Mouse (Mus musculus): ENCODE measurements around the gene Zfp663.

Gene Zfp663

DNA sequence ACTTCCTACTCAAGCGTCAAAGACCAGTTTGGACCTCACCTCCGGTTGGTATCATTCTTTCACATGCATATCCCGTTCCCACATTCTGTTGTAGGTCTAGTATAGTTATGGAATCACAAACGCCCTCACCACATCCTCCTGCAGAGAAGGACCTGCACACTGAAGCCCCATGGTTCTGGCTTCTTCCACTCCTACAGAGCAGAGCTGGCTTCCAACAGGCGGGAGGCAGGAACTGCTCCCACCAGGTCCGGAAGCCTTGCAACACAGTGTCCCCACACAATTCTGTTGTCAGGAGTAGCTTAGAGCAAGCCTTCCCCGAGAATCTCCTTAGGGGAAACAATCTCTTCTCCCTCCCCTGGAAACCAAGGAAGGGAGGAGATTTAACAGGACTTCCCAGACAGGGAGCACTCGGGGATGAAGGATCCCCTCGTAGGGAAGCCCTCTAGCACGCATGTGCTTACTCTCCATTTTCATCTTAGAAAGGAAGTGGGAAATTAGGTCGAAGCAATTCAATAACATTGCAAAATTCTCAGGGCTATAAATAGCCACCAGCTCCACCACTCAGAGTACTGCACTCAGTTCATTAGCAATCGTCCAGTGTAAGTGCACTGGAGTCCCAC is 47.9 kb downstream of the Zfp663 start:
- DNase-seq (ENCODE audit: low spot score), result no peak

DNA sequence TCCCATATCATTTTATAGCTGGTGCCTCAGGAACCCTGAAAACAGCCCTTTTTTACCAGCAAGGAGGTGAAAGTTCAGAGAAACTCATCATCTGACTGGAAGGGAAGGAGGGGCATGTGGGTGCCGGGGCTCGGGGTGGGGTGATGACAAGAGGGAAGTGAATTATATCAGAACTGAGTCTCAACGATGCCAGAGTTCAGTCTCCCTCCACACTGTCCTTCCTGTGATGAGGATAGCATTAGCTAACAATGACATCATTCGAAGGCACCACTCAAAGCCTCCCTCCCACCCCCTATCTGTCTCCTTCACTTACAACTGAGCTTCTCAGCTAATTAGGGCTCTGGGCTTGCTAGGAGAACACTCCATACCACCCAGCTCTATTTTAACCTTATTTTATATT is 49.0 kb downstream of the Zfp663 start:
- no peak for DNase-seq (ENCODE audit: low spot score)

DNA sequence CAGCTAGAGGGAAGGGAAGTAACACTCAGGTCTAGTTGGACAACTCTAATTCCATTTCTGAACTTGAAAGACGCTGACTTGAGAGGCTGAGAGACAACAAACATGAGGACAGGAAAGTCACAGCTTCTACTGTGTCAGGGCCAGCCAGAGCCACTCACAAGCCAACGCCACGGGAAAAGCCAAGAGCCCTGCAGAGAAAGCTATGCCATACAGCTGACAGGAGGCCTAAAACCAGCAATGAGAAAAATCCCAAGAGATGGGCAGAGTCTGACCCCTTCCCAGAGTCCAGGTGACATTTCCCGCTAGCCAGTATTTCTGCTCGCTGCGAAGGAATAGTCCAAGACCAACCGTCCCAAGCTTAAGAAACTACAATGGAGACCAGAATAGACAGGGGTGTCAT is 49.6 kb downstream of the Zfp663 start:
- no peak for DNase-seq (ENCODE audit: low spot score)

DNA sequence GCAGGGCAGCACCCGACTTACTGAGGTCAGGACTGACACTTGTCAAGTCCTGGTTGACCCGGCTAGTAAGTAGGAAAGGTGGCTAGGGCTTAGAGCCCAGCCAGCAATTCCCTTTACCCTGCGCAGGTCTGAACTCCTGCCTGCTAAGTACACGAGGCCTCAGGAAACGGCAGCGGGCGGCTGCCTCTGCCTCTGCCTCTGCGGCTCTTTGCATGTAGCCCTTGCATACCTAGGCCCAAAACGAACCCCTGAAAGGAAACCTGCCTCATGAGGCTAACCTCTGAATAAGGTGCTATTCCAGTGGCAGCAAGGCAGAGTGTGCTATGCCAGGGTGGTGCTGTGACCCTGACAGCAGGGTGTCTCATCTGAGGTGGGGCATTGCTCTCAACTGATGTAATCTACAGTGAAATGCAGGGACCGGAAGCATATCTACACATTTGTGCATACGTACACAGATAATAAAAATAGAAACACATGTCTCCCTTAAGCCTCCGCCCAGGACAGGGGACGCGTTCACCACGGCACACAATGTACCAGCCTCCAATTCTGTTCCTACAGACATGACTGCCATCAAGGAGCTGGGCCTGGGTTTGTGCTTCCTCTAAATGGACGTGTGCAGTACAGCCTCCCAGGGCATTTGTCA is 50.8 kb downstream of the Zfp663 start:
- no peak for DNase-seq (ENCODE audit: low spot score)

DNA sequence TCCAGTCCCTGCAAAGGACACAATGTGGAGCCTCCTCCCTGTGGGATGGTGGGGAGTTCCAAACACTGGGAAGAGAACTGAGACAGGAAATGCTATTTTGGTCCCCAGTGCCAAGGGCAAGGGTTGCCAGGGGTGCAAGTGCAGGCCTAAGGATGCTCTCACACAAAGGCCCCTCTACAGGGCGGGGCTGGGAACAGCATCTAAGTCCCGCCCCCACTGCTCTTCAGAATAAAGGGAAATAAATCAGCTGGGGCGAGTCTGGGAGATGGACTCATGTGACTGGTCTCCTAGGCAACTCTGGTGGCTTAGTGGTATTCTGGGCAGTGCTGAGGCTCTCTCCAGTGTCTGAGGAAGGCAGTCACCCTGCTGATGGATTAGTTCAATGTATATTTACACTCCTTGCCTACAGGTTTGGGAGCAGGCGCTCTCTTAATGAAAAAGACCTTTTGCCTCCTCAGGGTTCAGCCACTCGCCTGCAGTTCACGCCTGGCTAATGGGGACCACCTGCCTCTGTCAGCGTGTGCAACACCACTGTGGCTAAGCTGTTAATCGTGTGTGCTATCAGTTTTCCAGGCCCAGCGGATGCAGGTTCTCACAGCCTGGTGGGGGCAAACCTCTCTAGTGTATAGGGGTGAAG is 51.6 kb downstream of the Zfp663 start:
- peak; percentile 82 for DNase-seq (ENCODE audit: low spot score)

DNA sequence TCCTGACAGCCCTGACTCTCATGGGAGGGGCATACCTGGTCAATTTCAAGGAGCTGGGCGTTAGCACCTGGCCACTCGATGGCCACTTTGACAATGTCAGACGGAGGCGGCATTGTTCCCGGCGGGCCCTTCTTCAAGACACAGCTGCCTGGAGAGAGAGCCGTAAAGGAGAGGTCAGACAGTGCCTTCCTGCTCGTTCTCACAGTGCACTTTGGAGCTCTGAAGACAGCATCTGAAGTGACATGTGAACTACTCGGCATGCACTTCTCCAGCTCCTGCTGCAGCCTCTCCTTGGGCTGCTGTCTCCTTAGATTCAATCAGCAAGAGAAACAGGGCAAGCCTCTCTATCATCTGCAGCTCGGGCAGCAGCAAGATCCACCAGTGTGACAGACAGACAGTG is 52.3 kb downstream of the Zfp663 start:
- no peak for DNase-seq (ENCODE audit: low spot score)

DNA sequence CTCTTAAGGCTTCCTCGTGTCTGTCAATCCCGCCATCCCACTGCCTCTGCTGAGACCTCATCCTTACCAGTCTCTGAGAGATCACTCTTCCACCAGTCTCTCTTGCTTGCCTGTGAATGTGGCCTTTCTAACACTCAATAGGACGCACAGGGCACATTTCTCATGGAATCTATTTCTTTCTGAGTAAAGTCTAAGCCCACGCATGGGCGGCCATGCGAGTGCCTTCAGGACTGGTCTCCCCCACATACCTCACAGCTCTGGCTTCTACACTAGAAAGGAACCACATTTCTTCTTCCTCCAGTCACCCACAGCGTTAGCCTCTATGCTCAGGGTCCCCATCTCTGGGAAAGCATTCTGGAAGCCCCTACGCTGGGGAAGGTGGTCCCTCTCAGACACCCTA is 54.3 kb downstream of the Zfp663 start:
- no peak for DNase-seq (ENCODE audit: low spot score)

DNA sequence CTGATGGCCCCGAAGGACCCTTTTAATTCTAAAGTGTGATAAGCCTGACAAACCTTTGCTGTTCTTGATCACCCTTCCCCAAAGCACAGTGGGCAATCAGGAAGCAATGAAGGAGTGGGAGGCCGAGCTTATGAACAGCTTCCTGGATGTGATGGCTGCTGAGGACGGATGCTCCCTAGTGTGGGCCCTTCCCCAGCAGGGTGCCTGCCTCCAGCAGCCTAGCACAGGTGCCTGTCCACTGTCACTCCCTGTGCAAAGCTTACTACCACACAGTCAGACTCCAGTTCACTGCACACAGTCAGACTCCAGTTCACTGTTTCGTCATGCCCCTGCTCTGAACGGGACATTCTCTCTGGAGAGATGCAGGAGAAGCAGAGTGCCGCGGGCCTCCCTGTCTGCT is 56.1 kb downstream of the Zfp663 start:
- DNase-seq (ENCODE audit: low spot score), result no peak

DNA sequence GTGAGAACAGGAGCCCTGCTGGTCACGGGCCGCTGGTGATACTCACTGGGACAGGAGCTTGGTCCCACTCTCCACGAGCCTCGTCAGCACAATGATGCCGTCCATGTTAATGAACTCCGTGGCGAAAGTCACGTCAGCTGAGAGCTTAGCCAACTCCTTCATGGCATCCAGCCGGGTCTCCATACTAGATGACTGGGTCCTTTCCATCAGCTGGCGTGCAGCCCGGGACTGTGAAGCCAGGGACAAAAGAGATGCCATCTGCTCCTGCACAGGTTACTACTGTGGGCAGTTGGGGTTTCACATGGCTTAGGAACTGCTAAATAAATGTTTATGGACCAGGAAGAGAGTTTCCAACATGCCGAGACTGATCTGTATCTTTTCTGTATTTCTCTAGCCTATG is 57.0 kb downstream of the Zfp663 start:
- peak; percentile 50 for DNase-seq (ENCODE audit: low spot score)

DNA sequence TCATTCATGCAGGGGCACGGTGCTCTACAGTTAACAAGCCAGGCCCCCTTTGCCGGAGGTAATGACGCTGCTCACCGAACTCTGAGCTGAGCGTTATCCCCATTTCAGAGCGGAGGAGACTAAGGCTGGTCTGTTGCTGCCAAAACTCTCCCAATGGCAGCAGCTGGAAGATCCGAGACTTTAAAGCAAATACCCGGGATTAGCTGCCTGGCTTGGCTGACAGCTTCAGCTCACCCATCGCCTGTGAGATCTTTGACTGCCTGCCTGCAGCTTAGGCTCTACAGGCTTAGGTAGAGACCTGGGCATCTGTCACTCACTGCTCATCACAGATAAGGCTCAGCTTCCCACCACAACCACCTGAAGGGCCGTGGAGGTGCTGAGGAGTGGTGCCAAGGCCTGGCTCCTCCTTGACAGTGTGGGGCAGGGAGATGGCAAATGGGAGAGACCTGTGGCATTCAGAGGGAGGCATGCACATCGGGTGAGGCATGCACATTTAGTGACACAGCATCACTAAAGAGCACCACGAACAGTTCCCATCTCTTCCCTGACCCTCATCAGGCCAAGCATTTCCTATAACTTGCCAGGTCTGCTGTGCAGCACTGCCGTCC is 57.6 kb downstream of the Zfp663 start:
- no peak for DNase-seq (ENCODE audit: low spot score)

DNA sequence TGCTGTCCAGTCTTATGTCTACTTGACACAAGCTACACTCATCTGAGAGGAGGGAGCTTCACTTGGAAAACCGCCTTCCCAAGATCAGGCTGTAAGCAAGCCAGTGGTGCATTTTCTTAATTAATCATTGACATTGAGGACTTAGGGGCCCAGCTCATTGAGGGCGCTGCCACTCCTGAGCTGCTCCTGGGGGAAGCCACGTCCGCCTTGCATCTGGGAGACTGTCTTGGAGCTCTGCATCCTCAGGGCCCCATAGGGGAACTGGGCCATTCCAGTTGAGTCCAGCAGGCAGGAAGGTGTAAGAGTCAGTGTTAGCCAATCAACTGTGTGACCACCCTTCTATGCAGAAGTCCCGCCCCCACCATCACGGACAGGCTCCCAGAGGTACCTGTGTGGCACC is 60.7 kb downstream of the Zfp663 start:
- no peak for DNase-seq (ENCODE audit: low spot score)

DNA sequence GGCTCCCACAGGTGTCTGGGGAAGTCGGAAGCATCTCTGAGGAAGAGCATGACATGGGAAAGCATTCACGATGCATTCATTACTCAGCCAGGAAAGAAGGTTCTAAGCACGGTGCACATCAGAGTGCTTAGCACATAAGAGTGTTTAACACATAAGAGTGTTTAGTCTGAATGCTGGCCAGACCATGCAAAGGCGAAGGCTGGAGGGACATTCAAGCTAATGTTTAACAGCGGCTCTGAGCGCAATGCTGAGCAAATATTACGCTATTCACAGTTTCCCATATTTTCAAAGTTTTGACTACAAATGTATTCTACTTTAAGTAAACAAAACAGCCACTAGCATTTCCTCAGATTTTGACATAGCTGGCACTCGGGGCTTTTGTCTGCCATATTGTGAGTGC is 63.1 kb downstream of the Zfp663 start:
- no peak for DNase-seq (ENCODE audit: low spot score)

DNA sequence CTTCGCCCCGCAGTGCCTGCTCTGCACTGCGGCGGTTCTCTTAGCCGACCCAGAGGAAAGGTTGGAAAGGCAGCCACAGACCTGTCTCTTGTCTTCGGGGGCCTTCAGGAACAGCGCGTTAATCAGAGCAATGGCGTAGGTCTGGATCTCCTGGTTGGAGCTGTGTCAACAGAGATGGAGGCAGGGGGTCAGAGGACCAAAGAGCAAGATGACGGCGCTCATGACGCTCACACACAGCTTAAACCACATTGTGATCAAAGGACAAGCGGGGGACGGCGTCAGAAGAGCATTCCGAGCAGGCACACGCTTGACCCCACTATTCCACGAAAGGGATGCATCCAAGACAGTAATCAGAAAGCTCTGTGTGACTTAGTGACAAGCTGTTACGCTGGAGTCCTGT is 63.7 kb downstream of the Zfp663 start:
- no peak for DNase-seq (ENCODE audit: low spot score)

DNA sequence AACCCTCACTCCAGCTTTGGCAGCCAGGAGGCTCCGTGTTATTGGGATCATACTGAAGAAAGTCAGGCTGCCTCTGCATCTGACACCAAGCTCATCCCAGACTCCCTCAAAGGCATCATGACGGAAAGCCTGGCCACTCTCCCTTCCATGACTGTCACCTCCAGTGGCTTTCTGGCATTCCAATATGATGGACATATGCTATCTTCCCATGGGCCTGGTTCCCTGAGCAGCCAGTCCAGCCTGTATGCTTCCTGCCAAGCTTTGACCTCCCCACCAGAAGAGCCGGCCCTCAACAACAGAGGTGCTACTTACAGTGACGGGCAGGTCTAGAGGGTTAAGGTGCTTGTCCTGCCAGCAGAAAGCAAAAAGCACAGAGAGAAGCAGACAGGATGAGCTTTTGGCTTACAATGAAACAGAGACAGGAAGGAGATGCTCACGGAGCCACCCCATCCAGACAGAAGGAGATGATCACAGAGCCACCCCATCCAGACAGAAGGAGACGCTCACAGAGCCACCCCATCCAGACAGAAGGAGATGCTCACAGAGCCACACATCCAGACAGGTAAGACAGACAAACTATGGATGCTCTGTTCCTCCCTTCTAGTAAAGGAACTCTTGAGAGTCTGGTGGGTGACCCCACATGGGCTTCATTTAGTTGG is 65.0 kb downstream of the Zfp663 start:
- DNase-seq (ENCODE audit: low spot score), result no peak

DNA sequence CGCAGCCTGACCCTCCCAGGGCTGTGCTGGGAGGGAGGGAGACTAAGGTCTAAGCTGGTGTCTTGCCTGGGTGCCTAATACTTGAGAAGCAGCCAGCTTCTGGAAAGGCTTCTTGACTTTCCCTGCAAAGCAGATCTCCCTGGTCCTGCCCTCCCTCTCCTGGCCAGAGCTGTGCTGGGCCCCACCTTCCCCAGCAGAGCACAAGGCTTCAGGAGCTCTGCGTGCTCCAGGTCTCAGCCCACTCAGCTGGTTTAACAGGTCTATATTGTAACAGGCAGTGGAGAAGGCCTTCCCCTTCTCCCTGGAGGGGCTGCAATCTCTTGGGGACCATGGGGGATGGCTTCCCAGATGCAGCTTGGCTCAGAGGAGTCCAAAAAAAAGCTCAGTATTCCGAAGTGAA is 67.1 kb downstream of the Zfp663 start:
- DNase-seq (ENCODE audit: low spot score), result no peak

Measured in layer of hippocampus, adult 11-12 months (tissue).